Mouse (Mus musculus) adrenal gland, adult 2 months (tissue): ENCODE results near the gene Osmr. TPM values are rescaled to one million over a fixed set of nuclear protein-coding genes. Genes with fewer than 3 reads are reported as not detected.
"Not testable (repeated sequence)": the region's sequence is repeated elsewhere in the genome, so short reads cannot be mapped to it uniquely, and the experiment has no call there.

Source experiments
- DNase-seq: peaks from one replicate; pipeline ENCODE4 v3.0.0; 2021
- polyA plus RNA-seq: library from polyadenylated mRNA; depleted of rRNA; stranded (reverse); fragments of >200 nt; gene quantifications from 2 replicates; pipeline ENCODE4 v1.2.3, GENCODE M21; 2012; rRNA removed
- total RNA-seq, 2 experiments: library from RNA; stranded (reverse); gene quantifications; 2 replicates each; pipeline ENCODE4 v1.2.3; 2021

Osmr gene
- total and polyA plus RNA-seq, 3 experiments = 1.2 to 9.4 (median 5.9) TPM

DNA sequence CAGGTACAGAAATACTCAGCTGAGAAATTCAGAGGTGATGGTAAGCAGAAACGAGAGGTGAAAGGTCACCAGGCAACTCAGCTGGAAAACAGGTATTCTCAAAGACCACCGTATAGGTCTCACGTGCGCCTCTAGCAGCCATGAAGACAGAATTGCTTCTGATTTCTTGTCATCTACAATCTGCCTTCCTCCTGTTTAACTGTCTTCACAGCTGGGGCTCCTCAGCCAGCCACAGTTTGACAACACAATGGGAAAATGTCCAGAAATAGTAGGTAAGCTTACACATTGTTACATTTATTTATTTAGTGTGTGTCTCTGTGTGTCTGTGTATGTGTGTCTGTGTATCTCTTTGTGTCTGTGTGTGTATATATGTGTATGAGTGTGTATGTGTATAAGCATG lies 12.6 kb downstream of the Osmr start:
- DNase-seq = no peak

DNA sequence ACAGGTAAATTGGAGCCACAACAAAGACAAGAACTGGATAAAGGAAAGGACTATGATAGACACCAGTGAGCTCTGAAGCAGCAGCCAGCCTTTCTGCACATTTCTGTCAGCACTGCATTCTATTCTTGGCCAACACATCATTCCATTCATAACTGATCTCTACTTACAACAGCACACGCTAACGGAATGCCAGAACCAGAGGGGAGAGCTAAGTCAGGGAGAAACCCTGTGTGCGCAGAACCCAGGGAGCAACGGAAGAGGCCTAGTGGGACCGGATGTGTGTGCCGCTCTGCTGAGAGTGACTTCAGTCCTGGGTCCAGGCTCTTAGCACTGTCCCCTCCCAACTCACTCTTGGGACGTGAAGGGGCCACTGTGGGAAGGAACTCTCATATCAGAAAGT lies 13.2 kb downstream of the Osmr start:
- no peak for DNase-seq

DNA sequence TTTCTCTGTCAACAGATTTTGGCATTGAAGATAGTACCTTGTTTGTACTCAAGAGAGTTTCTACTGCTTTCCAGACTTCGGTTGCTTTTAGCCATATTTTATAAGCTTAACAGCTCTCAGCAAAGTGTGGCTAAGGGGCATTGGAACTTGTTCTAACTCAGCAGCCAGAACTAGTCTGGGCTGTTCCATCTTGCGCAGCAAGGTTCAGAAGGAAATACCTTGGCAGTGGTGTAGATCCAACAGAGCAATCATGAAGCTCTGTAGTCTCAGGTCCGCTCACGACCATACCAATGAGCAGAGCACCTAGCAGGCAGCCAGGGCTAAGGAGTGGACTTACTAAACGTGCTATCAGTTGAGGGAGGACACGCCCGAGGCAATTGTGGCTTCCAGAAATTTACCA lies 15.0 kb downstream of the Osmr start:
- no peak for DNase-seq

DNA sequence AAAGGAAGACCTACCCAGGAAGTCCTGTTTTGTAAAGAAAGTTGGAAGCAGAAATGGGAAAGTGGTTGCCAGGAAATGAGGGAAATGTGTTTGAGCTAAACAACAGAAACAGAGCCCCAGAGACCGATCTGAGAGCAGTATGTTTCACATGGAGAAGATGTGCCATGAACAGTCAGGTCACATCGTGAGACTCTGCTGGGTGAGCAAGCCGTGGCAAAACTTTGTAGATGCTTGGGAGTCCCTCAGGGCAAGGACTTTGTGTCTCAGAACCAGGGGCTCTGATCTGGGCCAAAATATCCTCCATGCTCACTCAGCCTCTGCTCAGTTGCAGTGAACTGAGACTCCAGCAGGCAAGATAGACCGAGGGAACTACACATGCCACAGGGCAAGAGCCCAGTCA lies 15.9 kb downstream of the Osmr start:
- no peak for DNase-seq

DNA sequence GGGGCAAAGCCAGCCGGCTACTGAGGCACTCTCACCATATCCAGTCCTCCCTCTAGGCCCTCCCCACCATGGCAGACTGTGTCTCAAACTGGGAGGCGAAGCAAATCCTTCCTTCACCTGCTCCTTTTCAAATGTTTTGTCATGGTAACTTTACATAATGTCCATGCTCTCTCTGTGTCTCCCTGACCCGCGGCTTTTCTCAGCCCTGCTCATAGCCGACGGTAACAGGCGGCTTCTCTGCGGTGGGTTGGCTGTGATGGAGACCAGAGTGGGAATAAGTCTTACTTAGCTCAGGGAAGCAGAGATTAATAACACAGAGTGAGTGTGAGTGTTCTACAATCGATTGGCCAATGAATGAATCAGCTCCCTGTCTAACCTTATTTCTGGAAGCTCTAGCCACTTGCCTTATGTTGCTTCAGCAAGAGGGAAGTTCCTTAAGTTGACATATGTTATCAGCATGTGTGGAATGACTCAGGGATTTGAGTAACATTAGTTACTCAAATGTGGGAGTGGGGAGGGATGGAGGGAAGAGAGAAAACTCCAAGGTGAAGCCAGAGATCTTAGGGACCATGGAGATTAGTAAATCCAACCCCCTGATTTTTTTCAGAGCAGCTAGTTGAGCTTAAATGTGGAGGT lies 17.4 kb downstream of the Osmr start:
- no peak for DNase-seq

DNA sequence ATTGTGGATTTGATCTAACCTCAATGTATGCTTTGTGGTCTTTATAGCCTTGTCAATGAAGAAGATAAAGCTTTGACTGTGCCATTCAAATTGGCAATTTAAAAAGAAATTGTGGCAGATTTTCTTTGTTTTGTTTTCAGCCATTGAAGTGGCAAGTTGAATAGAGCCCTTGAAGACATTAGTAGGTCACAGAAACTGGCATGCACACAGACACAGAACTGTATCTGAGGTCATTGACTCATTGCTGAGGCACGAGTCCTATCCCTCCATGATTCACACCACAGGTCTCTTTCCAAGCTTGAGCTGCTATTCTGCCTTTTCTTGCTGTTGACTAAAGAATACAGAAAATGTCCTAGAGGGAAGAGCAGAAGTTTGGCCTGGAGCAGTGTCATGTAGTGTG lies 24.9 kb downstream of the Osmr start:
- DNase-seq = peak; percentile 53

DNA sequence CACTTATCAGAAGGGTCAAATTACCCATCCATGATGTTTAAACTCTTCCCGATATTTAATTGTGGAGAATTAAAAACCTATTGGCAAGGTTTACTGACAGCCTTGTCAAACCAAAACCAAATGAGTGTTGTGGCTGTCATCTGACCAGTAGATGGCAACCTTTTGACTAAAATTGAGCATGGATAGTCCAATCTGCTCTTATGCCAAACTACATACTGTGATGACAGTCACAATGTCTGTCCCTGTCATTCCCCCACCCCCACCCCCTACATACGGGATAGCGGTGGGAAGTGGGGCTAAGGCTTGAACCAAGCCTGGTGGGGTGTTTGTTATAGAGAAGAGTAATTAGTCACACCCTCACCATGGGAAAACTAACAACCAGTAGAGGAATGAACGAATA lies 34.6 kb downstream of the Osmr start:
- DNase-seq = peak; percentile 12

DNA sequence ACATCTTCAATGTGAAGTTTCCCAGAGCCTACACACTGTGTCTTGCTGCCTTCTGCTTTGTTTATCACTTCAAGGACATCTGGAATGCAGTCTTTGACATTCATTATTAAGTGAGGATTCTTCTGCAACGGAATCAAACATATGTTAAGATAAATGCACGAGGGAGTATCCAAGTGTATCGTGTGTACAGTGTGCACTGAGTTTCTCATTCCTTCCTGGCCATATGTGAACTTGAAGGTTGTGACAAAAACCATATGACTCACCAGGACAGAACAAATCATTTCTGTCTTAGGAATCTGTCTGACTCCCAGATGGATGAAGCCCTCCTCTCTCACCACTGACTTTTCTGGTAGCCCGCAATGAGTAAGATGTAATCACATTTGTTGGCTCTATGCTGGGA lies 59.0 kb downstream of the Osmr start:
- no peak for DNase-seq

DNA sequence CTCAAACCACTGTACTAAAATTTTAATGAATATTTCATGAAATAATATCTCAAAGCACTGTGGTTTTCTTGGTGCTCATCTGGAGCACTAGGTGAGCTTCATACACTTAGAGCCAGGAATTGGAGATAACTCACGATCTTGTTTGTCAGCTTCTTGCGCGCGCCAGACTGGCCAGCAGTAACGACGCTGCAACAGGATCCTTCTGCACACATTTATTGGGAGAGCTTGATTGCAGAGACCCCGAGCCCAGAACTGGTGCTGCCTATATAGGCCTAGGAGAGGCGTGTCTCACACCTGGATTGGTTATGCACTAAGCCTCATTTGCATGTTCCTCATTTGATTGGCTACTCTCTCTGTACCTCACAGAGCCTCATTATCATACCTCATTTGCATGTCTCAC lies 73.6 kb downstream of the Osmr start:
- DNase-seq = not testable (repeated sequence)

DNA sequence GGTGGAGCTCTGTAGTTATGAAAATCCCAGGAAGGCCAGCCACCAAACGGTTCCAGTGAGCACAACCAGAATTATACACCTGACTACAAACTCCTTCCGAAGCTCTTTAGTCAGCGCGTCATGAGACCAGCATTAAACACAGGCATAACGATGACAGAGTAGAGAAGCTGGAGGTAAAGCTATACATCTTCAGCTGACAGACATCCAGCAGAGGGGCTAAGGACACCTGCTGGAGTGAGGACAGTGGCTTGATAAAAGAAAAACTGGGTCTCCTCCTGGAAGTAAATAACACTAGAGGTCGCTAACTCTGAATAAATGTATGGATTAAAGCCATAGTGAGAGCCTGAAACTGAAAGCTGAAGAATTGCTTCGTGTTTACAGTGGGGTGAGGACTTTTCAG lies 81.9 kb downstream of the Osmr start:
- no peak for DNase-seq

DNA sequence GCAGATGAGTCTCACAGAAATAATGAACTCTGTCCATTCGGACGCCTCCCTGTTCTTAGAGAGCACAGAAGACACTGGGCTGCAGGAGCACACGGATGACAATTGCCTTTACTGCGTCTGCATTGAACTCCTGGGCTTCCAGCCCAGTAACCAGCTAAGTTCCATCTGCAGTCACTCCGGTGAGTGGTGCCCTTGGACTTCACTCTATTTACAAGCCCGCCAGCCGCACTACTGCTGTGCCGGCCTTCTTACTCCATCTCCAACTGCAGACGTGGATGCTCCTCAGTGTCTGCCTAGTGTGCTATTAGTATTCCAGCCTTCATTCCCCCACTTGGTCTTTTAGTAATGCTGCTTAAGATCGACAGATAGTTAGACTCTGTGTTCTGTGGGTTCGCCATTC lies 83.1 kb downstream of the Osmr start:
- no peak for DNase-seq

DNA sequence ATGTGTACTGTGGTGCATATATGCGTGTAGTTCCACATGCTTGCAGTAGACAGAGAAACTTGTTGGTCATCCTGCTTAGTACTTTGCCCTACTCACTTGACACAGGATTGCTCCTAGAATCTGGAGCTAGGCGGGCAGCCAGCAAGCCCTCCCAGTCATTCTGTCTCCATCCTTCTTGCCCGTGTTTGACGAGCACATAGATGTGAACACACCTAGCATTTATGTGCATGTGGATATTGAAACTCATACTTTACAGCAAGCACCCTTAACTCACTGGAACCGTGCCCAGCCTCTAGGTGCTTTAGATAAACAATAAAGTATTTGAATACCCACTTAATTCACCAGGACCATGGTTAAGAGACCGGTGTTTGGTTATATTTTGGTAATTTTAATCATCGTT lies 84.8 kb downstream of the Osmr start:
- DNase-seq = no peak

DNA sequence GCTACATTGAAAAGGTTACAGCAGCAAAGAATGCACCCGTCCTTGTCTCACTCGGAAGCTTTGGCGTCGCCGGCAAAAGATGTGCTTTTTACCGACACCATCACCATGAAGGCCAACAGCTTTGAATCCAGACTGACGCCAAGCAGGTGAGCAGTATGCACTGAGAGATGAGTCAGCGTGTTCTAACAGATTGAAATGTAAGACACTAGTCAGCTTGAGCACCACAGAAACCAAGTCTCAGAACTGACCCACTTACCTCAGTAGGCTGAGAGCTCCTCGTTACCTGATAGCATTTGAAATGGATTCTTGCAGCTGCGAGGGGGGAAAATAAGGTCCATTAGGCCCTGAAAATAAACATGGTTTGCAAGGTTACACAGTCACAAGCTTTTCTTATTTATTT lies 87.5 kb downstream of the Osmr start:
- DNase-seq = no peak

DNA sequence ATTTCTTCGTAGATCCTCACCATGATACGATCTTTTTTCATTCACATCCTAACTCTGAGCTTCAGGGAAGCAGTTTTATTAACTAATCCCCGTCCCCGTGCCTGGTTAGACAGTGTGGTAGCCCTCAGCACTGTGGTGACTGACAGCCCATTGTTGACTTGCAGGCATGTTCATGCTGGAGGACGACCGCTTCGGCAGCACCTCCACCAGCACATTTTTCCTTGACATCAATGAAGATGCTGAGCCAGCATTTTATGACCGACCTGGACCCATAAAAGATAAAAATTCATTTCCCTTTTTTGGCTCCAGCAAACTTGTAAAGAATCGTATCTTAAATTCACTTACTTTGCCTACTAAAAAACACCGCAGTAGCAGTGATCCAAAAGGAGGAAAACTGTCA lies 88.6 kb downstream of the Osmr start:
- DNase-seq = no peak

DNA sequence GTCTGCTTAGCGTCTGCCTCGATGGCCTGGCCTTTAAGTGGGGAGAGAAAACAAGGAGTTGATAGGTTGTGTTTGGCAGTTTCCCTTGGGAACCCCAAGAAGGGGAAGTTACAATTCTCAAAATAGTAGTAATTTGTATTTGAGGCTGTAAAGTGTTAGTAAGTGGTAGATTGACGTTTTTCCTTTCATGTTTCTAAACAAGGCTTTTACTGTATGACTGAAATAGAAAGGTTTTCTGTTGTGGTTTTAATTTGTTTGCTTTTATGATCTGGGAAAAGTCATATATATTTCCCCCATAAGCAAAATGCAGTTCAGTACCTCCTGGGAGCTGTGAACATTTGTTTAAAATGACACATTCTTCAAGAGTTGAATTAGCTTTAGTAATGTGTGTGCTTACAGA lies 102.5 kb downstream of the Osmr start:
- no peak for DNase-seq

Other genes with a start within 250 kb of the Osmr start
- 10 to 100 TPM; 18.0 to 28.5 TPM for gene Rictor, start 166.6 kb downstream of the Osmr start, total RNA-seq
- 2.3 and 2.9 TPM in 2 replicates for gene Rictor, start 166.6 kb downstream of the Osmr start, polyA plus RNA-seq
- 10 to 100 TPM; 31.3 to 52.2 TPM for gene Lifr, start 215.6 kb upstream of the Osmr start, total RNA-seq
- 18.5 and 28.6 TPM in 2 replicates for gene Lifr, start 215.6 kb upstream of the Osmr start, polyA plus RNA-seq